10 mouse cellular contexts compared by ENCODE assay signal in genomic region chr7:99795192-99795981, GRCm38 (mm10). TPM values are rescaled to one million over a fixed set of nuclear protein-coding genes. Genes with fewer than 3 reads are reported as not detected.
DNase-seq lines count a peak whose midpoint lies in the region; ATAC-seq and TF ChIP-seq lines count a peak whose summit lies in the region.
"Had no signal": no experiment of that assay in that cellular context is flagged by ENCODE, and none has a peak within 500 bp of the region (broad histone marks: within the 10 kb centered on the region; RNA-seq: fewer than 3 reads in every experiment).

No protein-coding gene starts in this region.

- H3K36me3 ChIP-seq in lung, postnatal 0 days (ENCODE audit: insufficient read depth, low read length) = no peaks in the 10 kb centered on the region
- H3K36me3 ChIP-seq in heart, postnatal 0 days (replicated peaks; ENCODE audit: control insufficient read depth, insufficient read depth, low read length) = no peaks in the 10 kb centered on the region
- no peaks in the 10 kb centered on the region for H3K36me3 ChIP-seq in spleen, adult 2 months (ENCODE audit: control insufficient read depth, insufficient read depth, low read length)

- no peak for ATAC-seq in lung, postnatal 0 days
- ATAC-seq in heart, postnatal 0 days (ENCODE audit: insufficient read depth, low read depth) = 0 out of 2 replicates have a peak, but pooled peaks have one; percentile 24
- ATAC-seq in megakaryocyte, adult 5-6 weeks (ENCODE audit: poor library complexity, severe bottlenecking) = peak; percentile 66
- no peak for ATAC-seq in erythroblast, adult 5-6 weeks (replicated peaks; ENCODE audit: low FRiP score, poor library complexity, severe bottlenecking)

- no peak for TF ChIP-seq EP300 in lung, postnatal 0 days (IDR thresholded peaks at IDR 0.05)
- TF ChIP-seq EP300 in heart, postnatal 0 days (IDR thresholded peaks at IDR 0.05; ENCODE audit: low read depth) = no peak

- H3K4me3 ChIP-seq in lung, postnatal 0 days (ENCODE audit: low read depth, low read length) = no peak overlapping the region
- H3K4me3 ChIP-seq in heart, postnatal 0 days (ENCODE audit: low read depth, low read length) = no peak overlapping the region
- no peak overlapping the region for H3K4me3 ChIP-seq in spleen, adult 2 months (ENCODE audit: extremely low read depth, insufficient read depth, insufficient read length)

- H3K27me3 ChIP-seq in lung, postnatal 0 days (replicated peaks; ENCODE audit: insufficient read depth, low read length) = no peaks in the 10 kb centered on the region
- H3K27me3 ChIP-seq in heart, postnatal 0 days (ENCODE audit: control insufficient read depth, insufficient read depth, low read length) = 0 out of 2 replicates have a peak, but pooled peaks cover 5% of the 10 kb centered on the region
- no peaks in the 10 kb centered on the region for H3K27me3 ChIP-seq in spleen, adult 2 months (ENCODE audit: control insufficient read depth, insufficient read depth, low read length)

- TF ChIP-seq POLR2A in spleen, adult 2 months (IDR thresholded peaks at IDR 0.05; ENCODE audit: low read depth, low read length) = no peak

- WGBS in lung, postnatal 0 days = 15% methylated on average over 17 of the region's 17 CpGs
- 16% methylated on average over 17 of the region's 17 CpGs for WGBS in heart, postnatal 0 days
- 16% methylated on average over 17 of the region's 17 CpGs for WGBS in spleen, adult 2 months

- H3K4me2 ChIP-seq in lung, postnatal 0 days (replicated peaks; ENCODE audit: low read depth, low read length) = no peak overlapping the region
- peak overlapping the region; percentile 39; the same call in 1 of the 2 replicates for H3K4me2 ChIP-seq in heart, postnatal 0 days (ENCODE audit: low read depth, low read length)

- no peaks in the 10 kb centered on the region for H3K9me3 ChIP-seq in lung, postnatal 0 days (ENCODE audit: low read length)
- no peaks in the 10 kb centered on the region; the same call in 1 of the 2 replicates for H3K9me3 ChIP-seq in heart, postnatal 0 days (replicated peaks; ENCODE audit: control insufficient read depth, low read length)

- no peak for TF ChIP-seq CTCF in lung, postnatal 0 days (IDR thresholded peaks at IDR 0.05)
- no peak for TF ChIP-seq CTCF in heart, postnatal 0 days (IDR thresholded peaks at IDR 0.05; ENCODE audit: low read depth)
- TF ChIP-seq CTCF in spleen, adult 2 months (IDR thresholded peaks at IDR 0.05; ENCODE audit: extremely low read depth, insufficient read depth, insufficient read length, insufficient replicate concordance) = no peak

- H3K4me1 ChIP-seq in lung, postnatal 0 days (ENCODE audit: insufficient read depth, low read depth, low read length) = no peaks in the 10 kb centered on the region
- 0 out of 2 replicates have a peak, but pooled peaks cover 9% of the 10 kb centered on the region for H3K4me1 ChIP-seq in heart, postnatal 0 days (ENCODE audit: control insufficient read depth, insufficient read depth)
- H3K4me1 ChIP-seq in spleen, adult 2 months (ENCODE audit: control insufficient read depth, insufficient read depth, insufficient read length) = peaks cover 9% of the 10 kb centered on the region; the same call in 1 of the 2 replicates

- H3K9ac ChIP-seq in lung, postnatal 0 days (replicated peaks; ENCODE audit: low read depth) = no peak overlapping the region
- no peak overlapping the region for H3K9ac ChIP-seq in heart, postnatal 0 days (replicated peaks; ENCODE audit: low read depth, low read length)

- peak; percentile 18 for DNase-seq in adrenal gland, postnatal 14 days
- no peak for DNase-seq in adrenal gland, adult 18-20 months (ENCODE audit: low spot score in 2 of 2)
- DNase-seq in lung, postnatal 0 days (ENCODE audit: low spot score) = peak; percentile 40
- no peak for DNase-seq in lung, postnatal 14 days
- DNase-seq in heart, postnatal 0 days (ENCODE audit: low spot score) = no peak
- peak; percentile 53 to 77 for DNase-seq in spleen, adult 2 months (ENCODE audit: low read depth in 1 of 2, low spot score in 2 of 2)

- H3K27ac ChIP-seq in lung, postnatal 0 days (ENCODE audit: low read length) = no peak overlapping the region
- H3K27ac ChIP-seq in heart, postnatal 0 days (ENCODE audit: low read depth) = no peak overlapping the region
- no peak overlapping the region for H3K27ac ChIP-seq in spleen, adult 2 months (ENCODE audit: insufficient read depth, low read length)
- H3K27ac ChIP-seq: macrophage had no signal

RNA-seq across cellular contexts. Expression of gene Olfr521, which starts 32.1 kb away (rescaled TPM):
- not detected in 2 replicates for total RNA-seq in adrenal gland, postnatal 14 days (2021)
- total RNA-seq in adrenal gland, adult 18-20 months (2021) = not detected
- polyA plus RNA-seq in lung, postnatal 0 days (2015; fragmentation: Nextera tagmentation; extraction: Ambion mirVana) = not detected in 2 replicates
- total RNA-seq in heart, postnatal 0 days (2014; rRNA removed; ENCODE audit: low replicate concordance) = not detected in 2 replicates
- polyA plus RNA-seq in heart, postnatal 0 days (2015; fragmentation: Nextera tagmentation; extraction: Ambion mirVana) = not detected in 2 replicates
- total RNA-seq in megakaryocyte, adult 5-6 weeks (2015) = not detected in 2 replicates
- not detected in 2 replicates for total RNA-seq in megakaryocyte, adult 5-6 weeks (2017)
- not detected in 2 replicates for polyA plus RNA-seq in spleen, adult 2 months (2012; rRNA removed)
- total RNA-seq in erythroblast, adult 5-6 weeks (2015; ENCODE audit: low replicate concordance) = not detected in 2 replicates
- not detected in 2 replicates for total RNA-seq in erythroblast, adult 5-6 weeks (2017; ENCODE audit: low replicate concordance)
- polyA plus RNA-seq: cerebellum, adult 2 months; macrophage had no signal

RNA-seq across cellular contexts. Expression of gene Neu3, which starts 32.8 kb away (rescaled TPM):
- total RNA-seq in adrenal gland, postnatal 14 days (2021) = 2.6 and 3.3 TPM in 2 replicates
- total RNA-seq in adrenal gland, adult 18-20 months (2021) = 1 to 10 TPM; 1.9 to 2.4 TPM
- 5.8 and 7.6 TPM in 2 replicates for polyA plus RNA-seq in lung, postnatal 0 days (2015; fragmentation: Nextera tagmentation; extraction: Ambion mirVana)
- total RNA-seq in heart, postnatal 0 days (2014; rRNA removed; ENCODE audit: low replicate concordance) = 3.7 and 4.7 TPM in 2 replicates
- 3.0 and 3.3 TPM in 2 replicates for polyA plus RNA-seq in heart, postnatal 0 days (2015; fragmentation: Nextera tagmentation; extraction: Ambion mirVana)
- total RNA-seq in megakaryocyte, adult 5-6 weeks (2015) = 0.22 and 1.4 TPM in 2 replicates
- 1.1 and 1.8 TPM in 2 replicates for total RNA-seq in megakaryocyte, adult 5-6 weeks (2017)
- polyA plus RNA-seq in spleen, adult 2 months (2012; rRNA removed) = 2.4 and 3.7 TPM in 2 replicates
- 3.8 and 6.5 TPM in 2 replicates for total RNA-seq in erythroblast, adult 5-6 weeks (2015; ENCODE audit: low replicate concordance)
- 11.9 and 12.8 TPM in 2 replicates for total RNA-seq in erythroblast, adult 5-6 weeks (2017; ENCODE audit: low replicate concordance)

Comparison
In these comparisons a context has a peak if more than half of its experiments do, and no peak if none do; other contexts are left out.
1. DNase-seq: peak in adrenal gland, postnatal 14 days (single experiment), lung, postnatal 0 days (single experiment) and spleen, adult 2 months (2 of 2); none in adrenal gland, adult 18-20 months (0 of 2), lung, postnatal 14 days (single experiment) and heart, postnatal 0 days (single experiment).
2. ATAC-seq: peak in heart, postnatal 0 days (single experiment) and megakaryocyte, adult 5-6 weeks (single experiment); none in lung, postnatal 0 days (single experiment) and erythroblast, adult 5-6 weeks (single experiment).